Mouse (Mus musculus) frontal cortex, postnatal 36 days (tissue): Measurements from ENCODE around the gene Fntb.

ENCODE experiments used
- DNase-seq, 2 experiments: peaks; one replicate each; pipeline ENCODE4 v3.0.0; 2022; ENCODE audit warnings: low spot score in 2 of 2

Fntb gene

GRCm38 (mm10) chr12:76886826-76887225, 121.4 kb downstream of the Fntb start:
- no peak for DNase-seq

GRCm38 (mm10) chr12:76887941-76888340, 122.6 kb downstream of the Fntb start:
- DNase-seq: no peak

DNA sequence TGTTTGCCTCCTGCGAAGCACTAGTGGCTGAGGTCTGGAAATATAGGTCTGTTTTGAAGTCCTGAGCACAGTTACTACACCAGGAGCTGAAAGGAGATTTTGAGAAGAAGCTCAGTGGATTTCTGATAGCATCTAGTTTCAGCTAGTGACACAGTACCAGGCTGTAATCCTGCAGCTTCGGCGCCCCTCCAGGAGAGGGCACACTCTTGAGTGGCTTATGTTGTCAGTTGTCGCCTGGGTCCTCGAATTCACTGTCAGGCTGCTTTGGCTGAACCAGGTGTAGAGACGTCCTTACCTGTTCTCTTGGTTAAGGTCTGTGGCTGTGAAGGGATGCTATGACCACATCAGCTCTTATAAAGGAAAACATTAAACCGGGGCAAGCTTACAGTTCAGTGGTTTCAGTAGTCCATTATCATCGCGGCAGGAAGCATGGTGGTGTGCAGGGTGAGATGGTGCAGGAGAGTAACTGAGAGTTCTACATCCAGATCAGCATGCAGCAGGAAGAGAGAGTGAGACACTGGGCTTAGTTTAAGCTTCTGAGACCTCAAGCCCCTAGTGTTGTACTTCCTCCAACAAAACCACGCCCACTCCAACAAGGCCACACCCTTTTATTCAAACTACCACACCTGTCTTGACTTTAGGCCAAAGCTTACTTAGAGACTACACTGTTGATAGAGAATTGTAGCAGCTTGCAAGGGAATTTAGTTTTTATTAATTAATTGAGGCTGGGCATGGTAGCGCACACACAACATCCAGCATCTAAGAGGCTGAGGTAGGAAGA, 124.2 kb downstream of the Fntb start:
- no peak for DNase-seq

GRCm38 (mm10) chr12:76891160-76891559, 125.8 kb downstream of the Fntb start:
- no peak for DNase-seq

DNA sequence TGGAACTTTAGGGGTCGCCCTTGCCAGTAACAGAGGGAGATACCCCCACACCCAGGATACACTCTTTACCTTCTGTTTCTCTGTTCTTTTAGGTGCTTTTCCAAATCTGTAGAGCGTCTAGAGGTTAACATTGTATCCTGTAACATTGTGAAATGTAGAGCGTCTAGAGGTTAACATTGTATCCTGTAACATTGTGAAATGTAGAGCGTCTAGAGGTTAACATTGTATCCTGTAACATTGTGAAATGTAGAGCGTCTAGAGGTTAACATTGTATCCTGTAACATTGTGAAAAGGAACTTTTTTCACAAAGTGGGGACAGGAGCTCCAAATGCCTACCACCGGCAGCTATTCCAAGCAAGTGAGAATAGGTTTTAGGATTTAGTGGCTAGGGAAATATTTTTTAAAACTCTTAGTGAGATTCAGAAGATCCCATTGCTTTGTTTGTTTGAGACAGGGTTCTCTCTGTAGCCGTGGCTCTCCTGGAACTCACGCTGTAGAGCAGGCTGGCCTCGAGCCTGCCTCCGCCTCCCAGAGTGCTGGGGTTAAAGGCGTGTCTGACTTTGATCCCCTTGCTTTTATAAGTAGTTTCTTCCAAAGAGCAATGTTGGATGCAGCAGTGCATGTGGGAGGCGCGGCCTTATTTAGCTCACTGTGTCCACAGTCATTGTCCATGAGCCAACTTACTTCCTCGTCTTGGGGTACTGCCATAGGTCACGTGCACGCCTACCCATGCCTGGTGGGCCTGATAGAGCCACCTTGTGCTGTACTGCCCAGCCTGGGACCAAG, 127.7 kb downstream of the Fntb start:
- DNase-seq: no peak

GRCm38 (mm10) chr12:76894792-76895559, 129.6 kb downstream of the Fntb start:
- DNase-seq: no peak

- DNase-seq: no peak
These were observed 130.4 kb downstream of the Fntb start for GRCm38 (mm10) chr12:76895777-76896176.

DNA sequence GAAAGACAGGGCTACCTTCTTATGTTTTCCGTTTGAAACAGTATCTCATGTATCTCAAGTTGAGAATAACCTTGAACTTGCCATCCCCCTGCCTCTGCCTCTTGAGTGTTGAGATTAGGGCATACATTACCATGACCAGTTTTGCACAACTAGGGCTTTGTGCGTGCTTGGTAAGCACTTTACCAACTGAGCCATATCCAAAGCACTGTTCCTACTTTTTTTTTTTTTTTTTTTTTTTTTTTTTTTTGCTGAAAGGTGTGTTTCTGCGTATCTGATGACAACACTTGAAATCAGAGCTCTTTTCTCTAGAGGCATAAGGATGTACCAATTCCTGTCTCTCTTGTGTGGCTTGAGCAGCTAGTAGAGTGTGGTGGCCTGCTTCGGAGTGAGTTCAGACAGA, 131.2 kb downstream of the Fntb start:
- DNase-seq: no peak

- no peak for DNase-seq
These were observed 131.6 kb downstream of the Fntb start for GRCm38 (mm10) chr12:76897006-76897405.

DNA sequence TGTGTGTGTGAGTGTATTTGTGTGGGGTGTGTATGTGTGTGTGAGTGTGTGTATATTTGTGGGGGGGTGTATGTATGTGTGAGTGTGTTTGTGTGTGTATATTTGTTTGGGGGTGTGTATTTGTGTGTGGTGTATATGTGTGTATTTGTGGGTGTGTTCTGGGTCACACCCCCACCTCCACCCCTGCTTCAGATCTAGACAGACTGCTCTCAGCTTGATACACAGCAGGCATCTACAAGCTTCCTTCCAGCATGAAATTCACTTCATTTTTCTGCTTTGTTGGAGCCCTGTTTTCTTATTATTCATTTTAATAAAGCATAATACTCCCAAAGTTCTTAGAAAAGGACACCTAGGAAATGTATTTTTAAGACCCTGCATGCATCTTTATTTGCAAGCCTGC, 132.8 kb downstream of the Fntb start:
- no peak for DNase-seq

- DNase-seq: no peak
These were observed 134.0 kb downstream of the Fntb start for GRCm38 (mm10) chr12:76899261-76899975.

DNA sequence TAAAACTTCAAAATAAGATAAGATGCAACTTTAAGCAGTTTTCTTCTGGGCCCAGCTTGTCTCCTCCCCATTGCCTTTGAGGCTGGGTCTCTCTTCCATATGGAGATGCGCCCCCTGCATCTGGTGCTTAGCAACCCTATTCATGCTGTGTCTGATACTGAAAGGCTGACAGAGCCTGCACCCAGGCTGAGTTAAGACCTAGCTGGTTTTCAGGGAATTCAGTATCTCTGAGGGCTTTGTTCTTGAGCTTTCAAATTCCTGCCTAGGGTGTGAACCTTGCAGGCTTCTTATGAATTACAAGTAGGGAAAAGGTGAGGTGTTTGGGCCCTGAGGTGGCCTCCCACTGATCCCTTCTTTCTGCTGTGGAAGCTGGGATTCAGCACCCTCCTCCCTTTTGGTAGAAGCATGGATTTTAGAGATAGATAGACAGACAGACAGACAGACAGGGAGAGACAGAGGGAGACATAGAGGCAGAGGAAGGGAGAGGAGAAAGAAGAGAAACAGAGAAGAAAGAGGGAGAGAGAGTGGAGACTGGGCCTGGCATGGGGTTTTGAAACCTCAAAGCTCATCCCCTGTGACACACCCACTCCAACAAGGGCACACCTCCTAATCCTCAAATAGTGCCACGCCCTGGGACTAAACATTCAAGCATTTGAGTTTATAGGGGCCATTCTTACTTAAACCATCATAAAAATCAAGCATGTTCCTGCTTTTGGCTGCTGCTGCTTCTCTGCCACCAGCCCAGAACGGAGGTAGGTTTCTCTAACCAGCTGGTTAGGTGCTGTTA, 136.3 kb downstream of the Fntb start:
- DNase-seq: no peak

GRCm38 (mm10) chr12:76906278-76906677, 140.9 kb downstream of the Fntb start:
- DNase-seq: no peak

- no peak for DNase-seq
These were observed 143.8 kb downstream of the Fntb start for GRCm38 (mm10) chr12:76909218-76909617.

DNA sequence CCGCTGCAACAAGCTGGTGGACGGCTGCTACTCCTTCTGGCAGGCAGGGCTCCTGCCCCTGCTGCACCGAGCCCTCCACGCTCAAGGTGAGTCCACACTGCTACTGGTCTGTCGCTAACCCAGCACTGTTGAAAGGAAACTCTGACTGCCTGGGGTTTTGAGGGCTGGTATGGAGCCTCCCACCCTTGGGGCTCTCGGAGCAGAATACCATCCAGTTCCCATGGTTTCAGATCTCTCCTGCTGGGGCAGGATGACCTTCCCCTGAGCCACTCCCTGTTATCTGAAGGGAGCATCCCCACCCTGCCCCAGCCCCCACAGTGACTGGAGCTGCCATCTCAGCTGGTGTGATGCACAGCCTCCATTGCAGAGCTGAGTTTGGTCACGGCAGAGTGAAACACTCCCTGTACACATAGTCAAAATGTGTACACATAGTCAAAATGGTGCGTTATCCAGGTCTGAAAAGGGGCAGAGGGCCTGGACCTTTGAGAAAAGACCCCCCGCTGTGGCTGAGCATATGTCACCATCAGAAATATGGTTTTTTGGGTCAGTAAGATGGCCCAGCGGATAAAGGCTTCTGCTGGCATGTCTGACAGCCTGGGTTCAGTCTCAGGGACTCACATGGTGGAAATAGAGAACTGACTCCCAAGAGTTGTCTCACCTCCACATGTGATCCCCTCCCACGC, 145.0 kb downstream of the Fntb start:
- no peak for DNase-seq

- DNase-seq: no peak
These were observed 145.9 kb downstream of the Fntb start for GRCm38 (mm10) chr12:76911171-76911726.

GRCm38 (mm10) chr12:76912193-76912592, 146.8 kb downstream of the Fntb start:
- DNase-seq: no peak

DNA sequence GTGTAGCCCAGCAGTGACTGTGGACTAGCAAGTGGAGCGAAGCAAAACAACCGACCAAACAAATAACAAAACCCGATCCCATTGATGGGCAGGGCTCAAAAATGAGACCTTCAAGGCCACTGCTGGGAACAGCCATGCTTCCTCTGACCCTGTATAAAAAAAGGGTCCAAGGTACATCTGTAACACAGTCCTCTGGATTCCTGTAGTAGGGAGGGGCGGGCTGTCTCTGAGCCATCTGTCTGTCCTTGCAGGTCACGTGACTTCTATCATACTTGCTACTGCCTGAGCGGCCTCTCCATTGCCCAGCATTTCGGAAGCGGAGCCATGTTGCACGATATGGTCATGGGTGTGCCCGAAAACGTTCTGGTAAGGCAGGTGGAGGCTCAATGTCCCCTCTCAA, 150.8 kb downstream of the Fntb start:
- DNase-seq: no peak

GRCm38 (mm10) chr12:76918113-76918512, 152.7 kb downstream of the Fntb start:
- no peak for DNase-seq

DNA sequence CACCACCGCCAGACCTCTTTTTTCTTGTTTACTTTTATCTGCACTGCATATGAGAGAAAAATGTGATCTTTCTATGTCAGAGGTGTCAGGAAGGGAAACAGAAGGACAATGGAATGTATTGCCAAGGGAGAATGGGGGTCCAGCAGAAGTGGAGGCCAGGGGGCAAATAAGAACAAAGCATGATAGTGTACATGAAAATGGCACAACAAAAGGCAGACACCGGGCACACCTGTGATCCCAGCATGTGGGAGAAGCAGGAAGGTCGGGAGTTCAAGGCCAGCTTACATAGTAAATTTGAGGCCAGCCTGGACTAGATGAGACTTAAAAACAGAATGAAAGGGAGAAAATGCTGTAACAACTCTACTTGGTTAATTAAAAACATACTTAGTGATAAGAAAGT, 153.5 kb downstream of the Fntb start:
- DNase-seq: no peak
